Mouse (Mus musculus): ENCODE results near the gene Ccsap.
A peak's percentile ranks its signal among the peaks of the same experiment; 100 is the strongest.
"Not testable (repeated sequence)": the region's sequence is repeated elsewhere in the genome, so short reads cannot be mapped to it uniquely, and the experiment has no call there.

Ccsap gene

GRCm38 (mm10) chr8:123832757-123833156 lies 27.3 kb downstream of the Ccsap start:
- DNase-seq, result peak in 1 of 2 experiments; percentile 44

- no peak for DNase-seq
Observed at GRCm38 (mm10) chr8:123827523-123827922, 32.5 kb downstream of the Ccsap start.

DNA sequence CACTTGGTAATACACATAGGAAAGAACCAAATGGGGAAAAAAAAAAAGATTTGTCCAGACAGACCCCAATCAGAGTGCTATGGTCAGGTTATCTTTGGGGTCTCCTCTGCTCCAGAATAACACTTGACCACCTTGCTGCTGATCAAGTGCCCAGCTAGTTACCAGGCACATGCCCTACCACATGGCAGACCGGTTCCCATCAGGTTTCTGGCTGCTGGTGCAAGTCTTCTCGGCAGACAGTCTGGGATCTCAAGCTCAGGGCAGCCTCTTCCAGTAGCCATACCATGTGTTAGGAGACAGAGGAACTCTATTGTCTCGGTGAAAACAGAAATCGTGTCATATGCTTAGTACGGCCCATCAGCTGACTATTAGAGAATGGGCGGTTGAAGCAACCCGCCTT lies 33.3 kb downstream of the Ccsap start:
- DNase-seq, result no peak

- no peak for DNase-seq
Observed at GRCm38 (mm10) chr8:123826001-123826400, 34.0 kb downstream of the Ccsap start.

DNA sequence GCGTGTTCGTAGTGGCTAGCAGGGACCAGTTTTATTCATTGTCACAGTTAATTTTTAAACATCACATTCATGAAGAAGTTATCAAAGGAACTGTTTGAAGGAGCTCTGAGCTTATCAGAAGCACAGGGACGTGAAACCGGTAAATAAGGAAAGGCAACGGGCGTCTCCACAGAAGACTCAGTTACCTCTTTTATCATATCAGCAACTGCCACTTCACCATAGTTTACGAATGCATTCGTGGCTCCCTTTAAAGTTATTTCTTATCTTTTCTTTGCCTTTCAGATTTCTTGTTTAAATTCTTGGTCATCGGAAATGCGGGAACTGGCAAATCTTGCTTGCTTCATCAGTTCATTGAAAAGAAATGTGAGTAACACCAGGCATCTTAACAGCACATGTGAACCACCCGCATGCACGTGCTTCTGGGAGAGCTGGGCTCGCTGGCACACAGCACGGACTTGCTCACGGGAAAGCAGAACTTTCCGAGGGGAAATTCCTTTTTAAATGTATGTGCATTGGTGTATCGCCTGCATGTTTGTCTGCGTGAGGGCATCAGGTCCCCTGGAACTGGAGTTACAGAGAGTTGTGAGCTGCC lies 36.4 kb downstream of the Ccsap start:
- DNase-seq, result no peak

- DNase-seq, result no peak
Observed at GRCm38 (mm10) chr8:123823111-123823510, 36.9 kb downstream of the Ccsap start.

GRCm38 (mm10) chr8:123820780-123821179 lies 39.2 kb downstream of the Ccsap start:
- DNase-seq, result no peak

DNA sequence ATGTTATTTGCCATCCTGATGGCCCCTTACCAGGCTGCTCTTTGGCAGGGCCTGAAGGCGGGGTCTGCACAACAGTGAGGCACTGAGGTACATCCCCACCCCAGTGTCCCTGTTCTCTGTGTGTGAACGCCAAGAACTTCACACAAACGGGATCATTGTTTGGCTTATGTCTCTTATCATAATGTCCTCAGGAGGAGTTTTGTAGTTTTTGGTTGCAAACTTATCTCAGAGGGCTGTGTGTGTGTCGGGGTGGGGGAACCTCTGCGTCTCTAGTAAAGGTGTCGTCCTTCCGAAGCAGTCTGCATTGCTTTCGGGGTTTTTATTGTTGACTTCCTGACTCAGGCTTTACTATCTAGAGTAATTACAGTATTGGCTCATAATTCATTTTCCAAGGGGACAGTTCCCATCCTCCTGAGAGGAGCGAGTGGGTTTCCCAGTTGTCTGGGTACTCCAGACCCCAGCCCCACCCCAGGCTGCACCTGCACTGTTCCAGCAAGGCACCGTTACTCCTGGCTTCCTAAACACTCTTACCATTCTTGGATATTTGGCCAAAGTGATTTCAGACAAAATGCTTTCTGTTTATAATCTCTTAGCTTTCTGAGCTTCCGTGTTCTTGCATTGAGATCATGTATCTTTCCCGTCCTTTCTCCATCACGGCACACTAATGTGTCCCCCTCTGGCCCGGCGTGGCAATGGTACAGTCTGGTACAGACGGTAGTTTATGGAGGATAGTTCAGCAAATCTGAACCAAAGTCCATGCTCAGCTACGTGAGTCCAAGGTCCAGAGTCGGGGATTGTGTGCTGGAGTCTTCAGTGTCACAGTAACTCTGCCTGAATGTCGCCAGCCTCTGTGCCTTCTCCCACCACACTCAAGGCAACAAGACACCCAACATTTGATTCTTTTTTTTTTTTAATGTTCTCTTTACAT lies 40.1 kb downstream of the Ccsap start:
- no peak for DNase-seq

DNA sequence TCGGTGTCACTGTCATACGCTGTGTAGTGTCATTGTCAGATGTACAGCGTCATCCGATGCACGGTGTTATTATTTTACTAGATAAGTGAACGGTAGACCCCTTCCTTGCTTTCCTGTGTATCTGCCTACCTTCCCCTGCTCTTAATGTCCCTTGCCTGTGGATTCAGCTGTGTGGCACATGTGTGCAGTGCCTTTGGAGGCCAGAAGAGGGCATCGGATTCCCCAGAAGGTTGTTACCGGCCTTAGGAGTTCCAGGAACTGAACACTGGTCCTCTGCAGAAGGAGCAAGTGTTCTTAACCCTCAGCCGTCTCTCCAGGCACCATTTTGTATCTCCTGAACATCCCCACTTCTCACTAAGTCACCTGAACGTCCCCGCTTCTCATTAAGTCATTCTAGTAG lies 42.3 kb downstream of the Ccsap start:
- DNase-seq, result no peak

GRCm38 (mm10) chr8:123816939-123817338 lies 43.1 kb downstream of the Ccsap start:
- DNase-seq, result no peak

DNA sequence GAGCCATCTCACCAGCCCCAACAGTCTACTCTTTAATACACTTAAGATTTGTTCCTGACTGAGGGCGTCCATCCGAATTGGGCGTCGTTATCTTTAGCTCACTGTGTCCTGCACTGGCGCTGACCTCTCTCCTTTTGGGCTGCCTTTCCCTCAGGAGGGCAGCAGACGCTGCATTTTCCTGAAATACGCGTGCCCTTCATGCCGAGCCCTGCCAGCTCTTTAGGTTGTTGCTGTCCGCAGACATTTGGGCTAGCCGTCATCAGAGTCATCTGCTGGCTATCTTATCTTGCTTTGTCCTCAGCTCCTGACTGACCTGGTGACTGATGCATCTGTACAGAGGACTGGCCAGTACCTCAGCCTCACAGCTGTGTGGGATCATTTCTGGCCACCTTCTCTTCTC lies 44.7 kb downstream of the Ccsap start:
- no peak for DNase-seq

DNA sequence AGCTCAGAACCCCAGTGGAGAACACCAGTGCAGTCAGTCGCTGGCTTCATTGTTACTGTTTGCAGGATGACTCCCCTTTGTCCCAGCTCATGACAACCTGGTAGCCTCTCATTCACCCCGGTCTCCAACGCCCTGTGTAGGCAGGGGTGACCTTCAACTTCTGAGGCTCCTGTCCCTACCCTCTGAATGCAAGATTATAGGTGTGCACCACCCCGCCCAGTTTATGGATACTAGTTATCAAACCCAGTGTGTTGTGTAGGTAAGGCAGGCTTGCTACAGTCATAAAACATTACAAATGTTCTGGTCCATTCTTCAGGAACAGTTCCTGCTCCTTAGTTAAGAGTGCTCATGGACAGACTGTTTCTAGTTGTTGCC lies 46.1 kb downstream of the Ccsap start:
- no peak for DNase-seq

- no peak for DNase-seq
Observed at GRCm38 (mm10) chr8:123813173-123813891, 46.7 kb downstream of the Ccsap start.

- no peak for DNase-seq
Observed at GRCm38 (mm10) chr8:123812227-123812626, 47.8 kb downstream of the Ccsap start.

GRCm38 (mm10) chr8:123809342-123809741 lies 50.7 kb downstream of the Ccsap start:
- DNase-seq, result not testable (repeated sequence)

- no peak for DNase-seq
Observed at GRCm38 (mm10) chr8:123808671-123809070, 51.3 kb downstream of the Ccsap start.

- no peak for DNase-seq
Observed at GRCm38 (mm10) chr8:123807852-123808573, 52.0 kb downstream of the Ccsap start.

GRCm38 (mm10) chr8:123807024-123807431 lies 53.0 kb downstream of the Ccsap start:
- DNase-seq, result no peak

DNA sequence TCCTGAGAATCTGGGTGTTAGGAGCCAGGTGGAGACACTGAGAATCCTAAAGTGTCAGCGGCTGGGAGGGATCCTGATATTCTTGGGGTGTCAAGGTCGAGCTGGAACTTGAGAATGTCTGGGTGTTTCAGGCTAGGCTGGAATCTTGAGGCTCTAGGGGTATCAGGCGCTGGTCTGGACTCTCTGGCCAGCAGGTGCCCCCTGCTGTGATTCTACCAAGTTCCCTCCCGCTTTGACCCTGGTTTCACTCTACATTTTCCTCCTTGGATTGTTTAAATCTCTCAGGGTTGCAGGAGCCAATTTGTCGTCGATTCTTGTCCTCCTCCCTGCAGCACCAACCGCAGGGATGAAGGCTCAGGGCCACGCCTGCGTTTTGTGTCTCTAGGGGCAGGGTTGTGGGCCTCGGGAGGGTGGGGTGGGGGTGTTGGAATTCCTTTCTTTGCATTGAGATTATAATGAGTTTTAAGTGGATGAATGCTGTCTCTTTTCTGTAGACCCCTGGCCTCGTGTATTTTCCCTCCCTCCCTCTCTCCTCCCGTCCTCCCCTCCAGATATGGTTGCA lies 53.6 kb downstream of the Ccsap start:
- no peak for DNase-seq

- DNase-seq, result peak; percentile 20 to 33
Observed at GRCm38 (mm10) chr8:123805718-123806373, 54.2 kb downstream of the Ccsap start, which contains the start of gene Rab4a. Gene Rab4a (plus strand): TSS chr8:123805985.

DNA sequence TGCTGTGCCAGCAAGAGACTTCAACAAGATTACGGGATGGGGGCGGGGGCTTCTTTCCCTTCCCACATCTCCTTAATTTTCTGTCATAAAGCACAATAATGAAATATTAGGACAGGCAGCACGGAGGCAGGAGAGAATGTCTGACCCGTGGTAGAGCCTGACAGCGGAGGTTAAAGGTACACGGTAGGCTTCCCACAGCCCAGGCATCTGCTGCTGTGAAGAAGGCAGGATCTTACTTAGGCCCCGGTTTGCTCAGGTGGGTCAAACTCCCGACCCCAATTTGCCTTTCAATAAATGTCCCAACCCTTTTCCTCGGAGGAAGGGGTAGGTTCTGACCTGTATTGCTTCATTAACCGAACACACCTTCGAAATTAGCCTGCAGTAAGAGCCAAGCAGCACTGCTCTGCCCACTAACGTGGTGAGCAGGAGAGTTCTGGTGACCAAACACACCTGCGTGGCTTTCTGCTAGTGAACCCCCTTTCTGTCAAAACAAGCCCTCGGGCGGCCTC lies 54.7 kb downstream of the Ccsap start:
- no peak for DNase-seq

- no peak for DNase-seq
Observed at GRCm38 (mm10) chr8:123804586-123804985, 55.4 kb downstream of the Ccsap start.
